Mouse (Mus musculus) limb, embryonic 11.5 days (tissue): Measurements from ENCODE around the gene Lhpp. TPM values are rescaled to one million over a fixed set of nuclear protein-coding genes. Genes with fewer than 3 reads are reported as not detected.

Source experiments
- ATAC-seq: fragments of 200-750 bp; cut with Nextera tagmentation; 2 replicates; pipeline ENCODE4 v1.8.0; 2017; ENCODE audit warnings: low read depth; ENCODE audit not compliant: insufficient number of reproducible peaks, low FRiP score, low TSS enrichment
- DNase-seq: peaks from one replicate; pipeline ENCODE4 v3.0.0-alpha.2; 2015; ENCODE audit warnings: low spot score
- H3K27ac ChIP-seq: fragments of 300-500 bp; sonication (generic); replicated peaks from 2 replicates; pipeline ENCODE4 v1.5.1; 2014; ENCODE audit warnings: low read depth, mild to moderate bottlenecking, low read length
- H3K27me3 ChIP-seq: fragments of 300-500 bp; sonication (generic); 2 replicates; pipeline ENCODE4 v1.6.1; 2014; ENCODE audit warnings: mild to moderate bottlenecking, low read length, mixed read lengths; ENCODE audit not compliant: control insufficient read depth, insufficient read depth
- H3K36me3 ChIP-seq: fragments of 300-500 bp; sonication (generic); 2 replicates; pipeline ENCODE4 v1.6.1; 2014; ENCODE audit warnings: mild to moderate bottlenecking, low read length, moderate library complexity, mixed read lengths; ENCODE audit not compliant: control insufficient read depth, insufficient read depth
- H3K4me1 ChIP-seq: fragments of 300-500 bp; sonication (generic); 2 replicates; pipeline ENCODE4 v1.6.1; 2014; ENCODE audit warnings: low read length, mixed read lengths; ENCODE audit not compliant: control insufficient read depth, insufficient read depth
- H3K4me2 ChIP-seq: fragments of 300-500 bp; sonication (generic); 2 replicates; pipeline ENCODE4 v1.6.1; 2014; ENCODE audit warnings: low read depth, mild to moderate bottlenecking, moderate library complexity; ENCODE audit not compliant: severe bottlenecking
- H3K4me3 ChIP-seq: fragments of 300-500 bp; sonication (generic); 2 replicates; pipeline ENCODE4 v1.5.1; 2014; ENCODE audit warnings: low read depth, low read length
- H3K9ac ChIP-seq: fragments of 300-500 bp; sonication (generic); 2 replicates; pipeline ENCODE4 v1.6.1; 2014; ENCODE audit warnings: mild to moderate bottlenecking, low read length
- H3K9me3 ChIP-seq: fragments of 300-500 bp; sonication (generic); 2 replicates; pipeline ENCODE4 v1.6.1; 2016; ENCODE audit warnings: low read length; ENCODE audit not compliant: control insufficient read depth
- WGBS: fragments of 180-500 bp; shearing (Covaris S2); extraction: QIAGEN DNeasy Blood & Tissue Kit; methylation state at CpG from one replicate; pipeline ENCODE4 v1.1.7; 2014; 5-methylcytosine and 5-hydroxymethylcytosine counted together
- polyA plus RNA-seq: library from polyadenylated mRNA; unstranded; fragments of >200 nt; fragmentation: Nextera tagmentation; extraction: Ambion mirVana; gene quantifications from 2 replicates; pipeline ENCODE4 v1.2.1, GENCODE M21; 2014

Lhpp gene
- polyA plus RNA-seq, 1 experiment from 2014 or later: 20.6 TPM

DNA sequence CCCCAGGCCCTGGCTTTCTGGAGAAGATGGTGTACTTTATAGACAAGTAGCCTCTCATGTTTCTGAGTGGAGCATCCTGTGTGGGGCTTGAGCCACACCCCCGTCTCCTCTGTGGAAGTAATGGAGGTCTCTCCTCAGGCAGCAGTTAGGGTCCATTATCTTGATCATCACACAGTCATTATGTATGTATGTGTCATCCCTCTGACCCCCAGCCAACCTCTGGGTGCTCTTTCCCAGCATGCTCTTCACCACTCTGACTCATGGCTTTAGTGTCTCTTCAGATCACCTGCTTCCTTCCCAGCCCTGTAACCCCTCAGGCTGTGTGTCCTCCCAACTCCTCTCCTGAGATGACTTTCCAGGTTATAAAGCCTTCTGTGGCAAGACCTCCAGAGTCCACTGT lies 31.2 kb downstream of the Lhpp start:
- Histone ChIP-seq H3K36me3 (no peaks in the 10 kb centered on the region), H3K27me3 (no peaks in the 10 kb centered on the region), H3K4me2 (no peak overlapping the region), H3K9ac (no peak overlapping the region), H3K9me3 (no peaks in the 10 kb centered on the region), H3K4me3 (no peak overlapping the region), H3K4me1 (peaks cover 3% of the 10 kb centered on the region), H3K27ac (no peak overlapping the region)
- 87% methylated on average over 1 of the region's 1 CpGs for WGBS
- DNase-seq (no peak), ATAC-seq (no peak)

DNA sequence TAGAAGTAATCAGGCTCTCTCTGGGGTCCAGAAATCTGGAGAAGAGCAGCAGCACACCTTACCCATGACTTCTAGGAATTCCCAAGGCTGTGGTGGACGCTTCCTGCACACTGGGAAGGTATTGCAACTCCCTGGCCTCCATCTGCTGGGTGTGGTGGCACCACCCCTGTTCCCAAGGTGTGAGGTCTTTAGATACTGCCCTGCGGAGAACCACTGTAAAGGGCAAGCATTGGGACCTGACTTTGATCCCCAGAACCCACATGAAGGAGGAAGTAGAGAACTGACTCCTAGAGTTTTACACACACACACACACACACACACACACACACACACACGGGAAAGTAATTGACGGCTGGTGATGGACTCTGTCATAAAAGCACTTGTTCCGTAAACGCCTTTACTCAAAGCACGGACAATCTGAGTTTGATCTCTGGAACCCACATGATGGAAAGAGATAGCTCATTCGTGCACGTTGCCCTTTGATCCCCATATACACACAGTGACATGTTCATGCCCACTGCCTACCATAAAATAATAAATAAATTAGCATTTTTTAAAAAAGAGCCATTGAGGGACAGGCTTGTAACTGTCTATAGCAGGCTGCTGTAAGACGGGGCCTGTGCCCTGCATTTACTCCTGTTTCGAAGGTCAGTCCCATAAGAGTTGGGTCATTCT lies 34.3 kb downstream of the Lhpp start:
- no peak for ATAC-seq
- DNase-seq: no peak
- no peak overlapping the region for H3K27ac ChIP-seq
- H3K36me3 ChIP-seq: no peaks in the 10 kb centered on the region
- no peaks in the 10 kb centered on the region for H3K9me3 ChIP-seq
- peaks cover 1% of the 10 kb centered on the region; the same call in 1 of the 2 replicates for H3K4me1 ChIP-seq
- H3K4me3 ChIP-seq: no peak overlapping the region
- no peaks in the 10 kb centered on the region for H3K27me3 ChIP-seq
- no peak overlapping the region for H3K4me2 ChIP-seq
- 66% methylated on average over 11 of the region's 11 CpGs for WGBS
- H3K9ac ChIP-seq: no peak overlapping the region

DNA sequence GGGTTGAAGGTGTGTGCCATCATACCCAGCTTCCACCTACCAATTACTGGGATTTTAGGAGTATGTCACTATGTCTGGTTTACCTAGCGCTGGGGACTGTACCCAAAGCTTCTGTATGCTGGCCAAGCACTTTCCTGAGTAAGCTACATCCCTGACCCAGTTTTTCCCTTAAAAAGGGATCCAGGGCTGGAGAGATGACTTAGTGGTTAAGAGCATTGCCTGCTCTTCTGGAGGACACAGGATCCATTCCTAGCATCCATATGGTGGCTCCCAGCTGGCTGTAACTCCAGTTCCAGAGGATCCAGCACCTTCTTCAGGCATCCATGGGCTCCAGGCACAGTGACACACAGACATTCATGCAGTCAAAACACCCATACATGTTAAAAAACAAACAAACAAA lies 36.1 kb downstream of the Lhpp start:
- H3K36me3 ChIP-seq: no peaks in the 10 kb centered on the region
- ATAC-seq: no peak
- DNase-seq: no peak
- WGBS: 93% methylated on average over 1 of the region's 1 CpGs
- H3K9ac ChIP-seq: no peak overlapping the region
- H3K27me3 ChIP-seq: no peaks in the 10 kb centered on the region
- no peak overlapping the region for H3K4me3 ChIP-seq
- H3K27ac ChIP-seq: no peak overlapping the region
- no peaks in the 10 kb centered on the region for H3K9me3 ChIP-seq
- H3K4me1 ChIP-seq: peaks cover 5% of the 10 kb centered on the region; the same call in 1 of the 2 replicates
- H3K4me2 ChIP-seq: no peak overlapping the region

DNA sequence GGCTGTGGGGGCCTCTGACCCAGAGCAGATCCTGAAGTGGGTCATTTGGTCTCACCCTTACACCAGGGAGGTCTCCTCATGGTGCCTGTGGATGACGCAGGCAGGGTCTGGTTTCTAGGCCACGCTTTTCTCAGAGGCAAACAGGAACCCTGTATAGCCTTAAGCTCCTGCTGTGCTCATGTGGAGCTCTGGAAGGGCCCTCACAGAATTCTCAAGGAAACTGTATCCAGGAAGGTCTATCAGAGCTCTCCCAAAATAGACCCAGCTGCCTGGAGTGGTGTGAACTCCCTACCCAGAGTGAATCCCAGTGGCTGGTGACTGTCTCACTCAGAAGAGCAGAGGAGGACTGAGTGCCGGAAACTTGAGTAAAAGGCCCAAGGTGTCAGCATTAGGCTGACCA lies 44.0 kb downstream of the Lhpp start:
- WGBS: 87% methylated on average over 3 of the region's 3 CpGs

DNA sequence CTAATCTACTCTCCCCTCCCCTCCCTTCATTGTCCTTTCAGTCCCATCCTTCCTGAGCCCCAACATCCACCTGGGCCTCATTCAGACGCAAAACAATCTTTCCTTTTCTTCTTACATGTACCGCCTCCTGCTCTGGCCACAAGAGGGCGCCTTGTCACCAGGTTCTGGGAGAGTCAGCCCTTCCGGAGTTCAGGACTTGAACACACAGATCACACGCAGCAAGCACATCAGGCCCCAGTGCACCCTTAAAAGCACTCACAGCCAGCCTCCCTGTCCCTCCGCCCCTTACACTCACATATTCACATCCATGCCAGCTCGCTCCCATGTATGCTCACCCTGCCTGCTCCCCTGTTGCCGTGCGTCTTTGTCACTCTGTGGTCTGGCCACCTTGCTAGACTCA lies 45.6 kb downstream of the Lhpp start:
- peaks cover 19% of the 10 kb centered on the region for H3K4me1 ChIP-seq
- H3K27me3 ChIP-seq: no peaks in the 10 kb centered on the region
- peak; percentile 95 for DNase-seq
- no peaks in the 10 kb centered on the region for H3K9me3 ChIP-seq
- no peak overlapping the region for H3K9ac ChIP-seq
- 21% methylated on average over 9 of the region's 9 CpGs for WGBS
- no peak overlapping the region for H3K4me2 ChIP-seq
- ATAC-seq: peak; percentile 38; the same call in 1 of the 2 replicates
- no peak overlapping the region for H3K27ac ChIP-seq
- no peak overlapping the region for H3K4me3 ChIP-seq
- no peaks in the 10 kb centered on the region for H3K36me3 ChIP-seq

More for the DNA sequence above, 44.0 kb downstream of the Lhpp start:
- Histone ChIP-seq H3K36me3 (no peaks in the 10 kb centered on the region), H3K27me3 (no peaks in the 10 kb centered on the region), H3K4me1 (peaks cover 21% of the 10 kb centered on the region), H3K4me2 (no peak overlapping the region), H3K9ac (no peak overlapping the region), H3K4me3 (no peak overlapping the region), H3K27ac (no peak overlapping the region), H3K9me3 (no peaks in the 10 kb centered on the region)
- ATAC-seq (no peak), DNase-seq (no peak)

DNA sequence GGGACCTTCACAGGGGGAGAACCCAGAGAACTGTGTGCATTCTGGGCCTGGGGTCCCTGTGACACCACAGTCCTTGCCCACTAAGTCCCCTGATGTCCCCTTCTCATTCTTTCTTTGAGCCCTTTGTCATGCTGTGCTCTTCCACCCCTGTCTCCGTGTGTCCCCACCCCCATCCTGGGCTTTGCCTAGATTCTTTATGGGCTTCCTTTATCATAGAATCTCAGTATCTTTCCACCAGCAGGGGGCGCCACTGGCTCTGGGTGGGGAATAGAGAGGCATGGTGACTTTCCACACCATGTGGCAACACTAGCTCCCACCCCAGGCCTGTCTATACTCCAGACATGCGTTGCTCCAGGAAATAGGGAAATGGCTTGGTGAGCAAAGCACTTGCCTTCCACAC lies 46.1 kb downstream of the Lhpp start:
- no peak overlapping the region for H3K4me3 ChIP-seq
- H3K9ac ChIP-seq: no peak overlapping the region

DNA sequence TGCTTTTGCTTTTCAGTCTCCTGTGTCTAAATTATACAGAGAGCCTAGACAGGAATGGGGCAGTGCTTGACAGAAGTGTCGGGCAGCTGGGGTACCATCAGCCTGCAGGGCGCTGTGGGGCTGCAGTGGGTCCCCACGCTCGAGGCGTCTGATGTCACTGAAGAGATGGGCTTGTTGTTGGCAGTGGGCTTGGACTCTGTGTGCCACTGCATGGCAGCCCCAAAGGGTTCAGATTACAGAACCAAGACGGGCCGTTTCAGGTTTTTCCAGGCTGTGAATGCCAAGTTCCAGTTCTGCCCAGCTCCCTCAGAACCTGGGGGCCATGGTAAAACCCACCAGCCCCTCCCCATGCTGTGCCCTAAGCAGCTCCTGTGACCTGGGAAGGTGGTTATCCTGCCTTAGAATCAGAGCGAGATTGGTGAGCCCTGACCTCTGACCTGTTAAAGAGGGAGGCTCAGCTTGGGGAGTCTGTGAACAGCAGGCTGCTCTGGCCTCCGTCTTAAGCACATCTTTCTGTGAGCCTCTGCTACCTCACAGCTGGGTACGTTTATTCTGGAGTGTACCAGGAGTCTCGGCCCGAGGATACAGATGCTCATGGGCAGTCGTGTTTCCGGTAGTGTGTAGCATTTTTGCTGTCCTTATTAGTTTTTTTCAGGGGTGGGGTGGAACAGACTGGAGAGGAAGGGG lies 47.1 kb downstream of the Lhpp start:
- Histone ChIP-seq H3K9me3 (no peaks in the 10 kb centered on the region), H3K27me3 (no peaks in the 10 kb centered on the region), H3K4me1 (peaks cover 19% of the 10 kb centered on the region), H3K27ac (peak overlapping the region; percentile 9; the same call in 1 of the 2 replicates), H3K9ac (no peak overlapping the region), H3K4me3 (no peak overlapping the region), H3K4me2 (no peak overlapping the region), H3K36me3 (no peaks in the 10 kb centered on the region)
- 42% methylated on average over 14 of the region's 14 CpGs for WGBS
- no peak for DNase-seq
- ATAC-seq: no peak

More for the DNA sequence above, 46.1 kb downstream of the Lhpp start:
- peak; percentile 94 for DNase-seq
- H3K9me3 ChIP-seq: no peaks in the 10 kb centered on the region
- no peak overlapping the region for H3K4me2 ChIP-seq
- H3K4me1 ChIP-seq: peaks cover 19% of the 10 kb centered on the region
- WGBS: 12% methylated on average over 3 of the region's 3 CpGs
- H3K27ac ChIP-seq: no peak overlapping the region; the same call in 1 of the 2 replicates
- ATAC-seq: peak; percentile 61; the same call in 1 of the 2 replicates
- H3K27me3 ChIP-seq: no peaks in the 10 kb centered on the region
- H3K36me3 ChIP-seq: no peaks in the 10 kb centered on the region

DNA sequence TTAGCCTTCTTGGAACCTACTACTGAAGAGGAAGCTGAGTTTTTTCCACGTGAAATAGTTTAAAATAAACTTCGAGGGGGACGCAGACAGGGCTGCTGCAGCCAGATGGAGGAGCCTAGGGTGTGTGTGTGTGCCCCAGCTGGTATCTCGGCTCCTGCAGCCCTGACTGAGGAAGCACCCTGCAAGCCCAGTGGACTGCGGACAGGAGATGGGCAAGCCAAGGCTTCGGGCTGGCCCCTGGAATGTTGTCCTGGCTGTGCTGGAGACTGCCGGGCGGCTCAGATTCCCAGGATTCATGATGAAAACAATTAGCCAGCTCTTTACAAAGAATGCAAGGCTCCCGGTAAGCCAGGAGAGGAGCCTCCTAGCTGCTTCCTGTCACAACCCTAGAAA lies 47.6 kb downstream of the Lhpp start:
- ATAC-seq: no peak

More for the DNA sequence above, 47.6 kb downstream of the Lhpp start:
- no peaks in the 10 kb centered on the region for H3K36me3 ChIP-seq
- H3K9ac ChIP-seq: 0 out of 2 replicates have a peak overlapping the region, but pooled peaks have one; percentile 24
- 16% methylated on average over 9 of the region's 9 CpGs for WGBS
- H3K4me2 ChIP-seq: no peak overlapping the region
- H3K9me3 ChIP-seq: no peaks in the 10 kb centered on the region
- H3K27me3 ChIP-seq: no peaks in the 10 kb centered on the region
- peaks cover 19% of the 10 kb centered on the region for H3K4me1 ChIP-seq
- peak; percentile 35 for DNase-seq
- peak overlapping the region; percentile 9; the same call in 1 of the 2 replicates for H3K27ac ChIP-seq
- no peak overlapping the region for H3K4me3 ChIP-seq
